Mouse (Mus musculus): ENCODE measurements around the gene Lamtor3. TPM values are rescaled to one million over a fixed set of nuclear protein-coding genes. Genes with fewer than 3 reads are reported as not detected.
"Not testable (repeated sequence)": the region's sequence is repeated elsewhere in the genome, so short reads cannot be mapped to it uniquely, and the experiment has no call there.

Lamtor3 gene
- polyA plus RNA-seq, 1 experiment: 52.1 TPM

DNA sequence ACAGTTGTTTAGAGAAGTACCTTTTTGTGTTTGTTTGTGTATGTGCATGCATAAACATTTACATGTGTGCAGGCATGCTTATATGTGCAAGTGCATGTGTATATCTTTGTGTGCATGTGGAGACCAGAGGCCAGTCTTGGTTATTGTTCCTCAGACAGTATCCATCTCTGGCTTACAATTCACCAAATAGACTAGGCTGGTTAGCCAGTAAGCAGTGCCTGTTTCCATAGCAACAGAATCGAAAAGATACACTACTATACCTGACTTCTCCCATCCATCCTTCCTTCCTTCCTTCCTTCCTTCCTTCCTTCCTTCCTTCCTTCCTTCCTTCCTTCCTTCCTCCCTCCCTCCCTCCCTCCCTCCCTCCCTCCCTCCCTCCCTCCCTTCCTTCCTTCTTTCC is 45.7 kb downstream of the Lamtor3 start:
- H3K27ac ChIP-seq (replicated peaks; ENCODE audit: low read depth, low read length); H3K4me1 ChIP-seq (ENCODE audit: control insufficient read depth, insufficient read depth, insufficient read length, low read length); H3K4me3 ChIP-seq (ENCODE audit: insufficient read depth, low read depth, low read length): not testable (repeated sequence)

DNA sequence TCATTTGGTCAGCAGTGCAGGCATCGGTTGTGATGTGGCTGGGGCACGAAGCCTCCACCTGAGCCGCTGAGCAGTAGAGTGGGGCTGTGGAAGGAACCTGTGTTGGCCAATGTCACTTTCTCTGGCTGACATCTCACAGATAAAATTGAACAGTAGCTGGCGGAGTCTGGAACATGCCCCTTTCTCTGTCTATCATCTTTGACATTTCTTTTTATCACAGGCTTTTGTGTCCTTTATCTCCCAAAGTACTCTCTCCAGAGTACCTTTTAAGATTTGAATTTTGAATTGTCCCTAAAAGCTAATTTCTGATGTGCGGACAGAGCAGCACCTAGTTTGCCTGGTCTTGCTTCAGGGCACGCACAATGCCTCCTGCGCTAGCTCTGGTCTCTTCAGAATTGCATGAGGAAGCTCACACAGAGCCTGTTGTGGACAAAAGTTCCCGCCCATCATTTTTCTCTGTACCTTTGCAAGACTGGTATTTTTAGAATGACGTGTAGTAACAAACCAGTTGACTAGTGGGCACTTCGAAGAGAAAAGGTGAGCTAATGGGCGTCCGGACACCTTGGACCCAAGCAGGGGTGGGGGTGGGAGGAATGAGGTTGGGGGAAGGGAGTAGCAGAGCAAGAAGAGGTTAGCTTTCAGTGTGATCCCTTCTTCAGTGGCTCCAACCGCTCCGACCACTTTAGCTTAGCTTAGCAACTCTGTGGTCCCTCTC is 50.0 kb downstream of the Lamtor3 start:
- Histone ChIP-seq H3K4me3 (ENCODE audit: insufficient read depth, low read depth, low read length) (no peak overlapping the region), H3K27ac (replicated peaks; ENCODE audit: low read depth, low read length) (no peak overlapping the region), H3K4me1 (ENCODE audit: control insufficient read depth, insufficient read depth, insufficient read length, low read length) (no peaks in the 10 kb centered on the region; the same call in 1 of the 2 replicates)

DNA sequence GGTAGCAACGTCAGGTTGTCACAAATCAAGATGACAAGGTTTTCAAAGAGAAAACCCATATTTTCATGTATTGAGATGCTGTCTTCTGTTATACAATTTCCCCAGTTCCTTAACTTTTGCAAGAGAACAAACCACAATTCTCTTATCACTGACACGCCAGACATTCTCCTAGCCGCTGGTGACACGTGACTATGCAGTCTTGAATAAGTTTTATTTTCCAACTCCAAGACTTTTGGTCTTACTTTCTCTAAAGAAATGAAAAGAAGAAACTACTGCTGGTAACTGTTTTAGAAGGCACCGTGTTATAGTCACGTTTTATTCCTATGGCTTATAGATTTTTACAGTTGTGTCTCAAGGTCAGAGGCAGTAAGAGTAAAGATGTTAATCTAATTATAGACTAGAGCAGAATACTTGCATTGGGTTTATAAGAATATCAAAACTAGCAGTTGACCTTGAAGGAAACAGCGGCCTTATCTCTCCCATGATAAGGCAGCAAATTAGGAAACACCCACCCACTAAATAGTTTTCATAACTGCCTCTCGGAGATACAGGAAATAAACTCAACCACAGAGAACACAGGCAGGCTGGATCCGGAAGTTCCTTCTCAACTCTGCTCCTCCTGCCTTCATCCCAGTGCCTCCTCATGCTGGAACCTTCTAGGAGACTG is 50.6 kb downstream of the Lamtor3 start:
- H3K27ac ChIP-seq (replicated peaks; ENCODE audit: low read depth, low read length): no peak overlapping the region
- H3K4me3 ChIP-seq (ENCODE audit: insufficient read depth, low read depth, low read length): no peak overlapping the region
- H3K4me1 ChIP-seq (ENCODE audit: control insufficient read depth, insufficient read depth, insufficient read length, low read length): no peaks in the 10 kb centered on the region; the same call in 1 of the 2 replicates

DNA sequence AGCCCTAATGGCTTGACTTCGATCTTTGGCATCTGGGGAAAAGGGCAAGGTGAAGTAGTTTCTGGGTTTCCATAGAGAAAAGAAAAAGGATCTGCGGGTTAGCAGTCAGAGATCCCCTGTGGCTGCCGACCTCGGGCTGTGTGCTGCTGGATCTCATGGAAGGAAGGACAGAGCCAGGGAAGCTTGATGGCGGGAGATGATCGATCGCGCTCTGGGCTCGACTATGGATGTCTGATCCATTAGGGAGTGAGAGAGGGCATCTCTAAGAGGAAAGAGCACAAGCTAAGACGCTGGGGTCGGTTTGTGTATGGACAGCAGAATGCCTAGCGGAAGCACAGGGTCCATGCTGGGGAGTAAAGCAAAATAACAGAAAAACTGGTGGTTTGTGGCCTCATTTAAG is 51.6 kb downstream of the Lamtor3 start:
- no peaks in the 10 kb centered on the region; the same call in 1 of the 2 replicates for H3K4me1 ChIP-seq (ENCODE audit: control insufficient read depth, insufficient read depth, insufficient read length, low read length)
- H3K27ac ChIP-seq (replicated peaks; ENCODE audit: low read depth, low read length): no peak overlapping the region
- no peak overlapping the region for H3K4me3 ChIP-seq (ENCODE audit: insufficient read depth, low read depth, low read length)

DNA sequence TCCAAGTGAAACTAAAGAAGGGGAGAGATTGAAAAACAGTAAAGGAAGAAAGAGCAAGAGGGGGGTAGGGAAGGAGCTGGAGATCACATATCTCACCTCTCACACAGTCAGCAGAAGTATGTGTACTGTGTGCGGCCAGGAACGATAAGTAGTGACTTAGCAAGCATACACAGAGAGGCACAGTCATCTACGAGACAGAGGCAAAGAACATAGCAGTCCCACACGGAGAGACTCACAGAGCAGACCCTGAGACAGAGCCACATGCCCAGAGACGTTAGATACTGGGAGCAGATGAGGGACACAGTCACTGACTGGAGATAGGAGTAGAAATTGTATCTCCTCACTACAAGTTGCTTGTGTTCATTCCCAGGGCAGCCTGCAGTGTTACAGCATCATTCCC is 53.9 kb downstream of the Lamtor3 start:
- H3K4me3 ChIP-seq (ENCODE audit: insufficient read depth, low read depth, low read length): no peak overlapping the region
- no peak overlapping the region; the same call in 1 of the 2 replicates for H3K27ac ChIP-seq (replicated peaks; ENCODE audit: low read depth, low read length)
- H3K4me1 ChIP-seq (ENCODE audit: control insufficient read depth, insufficient read depth, insufficient read length, low read length): no peaks in the 10 kb centered on the region; the same call in 1 of the 2 replicates

DNA sequence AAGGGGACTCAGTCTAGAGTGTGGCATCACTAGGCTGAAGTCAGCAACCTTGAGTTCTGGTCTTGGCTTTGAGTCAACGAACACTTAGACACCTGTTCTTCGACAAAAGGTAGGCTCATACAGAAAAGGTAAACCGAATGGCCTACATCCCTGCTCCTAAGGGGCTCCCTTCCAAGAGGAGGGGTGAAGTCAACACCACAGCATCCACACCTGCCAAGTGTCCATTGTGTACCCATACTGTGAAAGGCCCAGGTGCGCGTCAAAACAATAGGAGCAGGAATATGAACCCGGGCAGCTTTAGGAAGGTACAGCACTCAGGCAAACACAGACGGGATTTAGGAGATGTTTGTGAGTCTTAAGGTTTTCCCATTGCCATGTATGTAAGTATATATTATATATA is 54.7 kb downstream of the Lamtor3 start:
- Histone ChIP-seq H3K4me3 (ENCODE audit: insufficient read depth, low read depth, low read length) (no peak overlapping the region), H3K27ac (replicated peaks; ENCODE audit: low read depth, low read length) (no peak overlapping the region), H3K4me1 (ENCODE audit: control insufficient read depth, insufficient read depth, insufficient read length, low read length) (no peaks in the 10 kb centered on the region; the same call in 1 of the 2 replicates)

DNA sequence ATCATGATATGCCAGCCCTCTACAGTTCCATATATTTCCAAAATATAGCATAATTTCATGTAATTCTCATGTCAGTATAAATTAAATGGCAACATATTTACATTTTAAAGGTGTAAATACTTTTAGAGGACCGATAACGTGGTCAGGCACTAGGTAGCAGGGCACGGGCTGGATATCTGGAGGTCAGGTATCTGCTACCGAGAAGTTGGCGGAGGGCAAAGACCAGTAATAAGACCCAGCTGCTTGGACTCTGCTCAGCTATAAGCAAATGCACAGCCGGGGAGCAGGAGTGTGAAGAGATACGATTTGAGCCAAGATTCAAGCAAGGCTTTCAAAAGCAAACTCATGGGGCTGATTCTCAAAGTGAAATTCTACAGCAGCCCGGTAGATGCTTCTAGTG is 56.0 kb downstream of the Lamtor3 start:
- Histone ChIP-seq H3K4me3 (ENCODE audit: insufficient read depth, low read depth, low read length) (no peak overlapping the region), H3K4me1 (ENCODE audit: control insufficient read depth, insufficient read depth, insufficient read length, low read length) (no peaks in the 10 kb centered on the region; the same call in 1 of the 2 replicates), H3K27ac (replicated peaks; ENCODE audit: low read depth, low read length) (no peak overlapping the region)

DNA sequence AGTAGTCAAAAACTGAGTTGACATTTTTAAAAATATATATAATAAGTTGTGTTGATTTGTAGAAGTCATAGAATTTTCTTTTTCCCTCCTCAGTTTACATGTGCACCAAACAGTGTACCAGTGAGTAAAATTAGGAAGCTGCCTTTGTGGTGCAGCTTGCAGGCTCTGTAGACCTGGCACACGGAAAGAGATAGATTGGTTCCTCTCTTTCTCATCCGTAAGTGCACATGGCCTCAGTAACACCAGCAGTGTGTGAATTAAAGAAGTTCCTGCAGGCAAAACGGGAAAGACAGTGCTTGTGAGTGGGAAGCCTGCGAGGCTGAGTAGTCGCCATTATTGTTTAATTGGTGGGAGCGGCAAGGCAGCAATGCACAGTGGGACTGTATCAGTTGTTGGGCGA is 57.1 kb downstream of the Lamtor3 start:
- H3K4me1 ChIP-seq (ENCODE audit: control insufficient read depth, insufficient read depth, insufficient read length, low read length): no peaks in the 10 kb centered on the region; the same call in 1 of the 2 replicates

DNA sequence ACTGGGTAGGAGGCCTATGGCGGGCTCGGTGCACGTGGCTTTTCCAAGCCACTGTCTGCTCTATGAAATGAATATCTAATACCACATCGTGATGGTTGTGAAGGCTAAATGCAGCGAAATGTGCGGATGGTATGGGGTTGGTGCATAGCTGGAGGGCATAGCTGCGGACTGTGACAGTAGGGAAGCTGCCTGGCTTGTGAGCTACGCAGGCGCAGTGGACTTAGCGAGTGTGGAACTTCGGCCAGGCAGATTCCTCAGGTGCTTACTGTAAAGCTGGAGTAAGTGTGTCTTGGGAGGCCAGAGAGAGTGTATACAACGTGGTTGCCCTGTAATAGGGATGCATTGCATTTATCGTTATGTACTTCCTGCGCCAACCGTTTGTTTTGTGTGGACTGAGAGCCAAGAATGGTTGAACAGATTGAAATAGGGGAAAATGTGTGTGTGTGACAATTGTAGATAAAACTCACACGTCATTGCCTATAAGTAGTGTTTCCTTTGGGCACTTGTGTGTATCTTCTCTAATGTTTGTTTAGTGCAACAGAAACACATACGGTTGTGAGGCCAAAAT is 57.6 kb downstream of the Lamtor3 start:
- no peak overlapping the region for H3K4me3 ChIP-seq (ENCODE audit: insufficient read depth, low read depth, low read length)
- no peak overlapping the region for H3K27ac ChIP-seq (replicated peaks; ENCODE audit: low read depth, low read length)

More for the DNA sequence above, 57.1 kb downstream of the Lamtor3 start:
- H3K4me3 ChIP-seq (ENCODE audit: insufficient read depth, low read depth, low read length): no peak overlapping the region
- H3K27ac ChIP-seq (replicated peaks; ENCODE audit: low read depth, low read length): no peak overlapping the region

DNA sequence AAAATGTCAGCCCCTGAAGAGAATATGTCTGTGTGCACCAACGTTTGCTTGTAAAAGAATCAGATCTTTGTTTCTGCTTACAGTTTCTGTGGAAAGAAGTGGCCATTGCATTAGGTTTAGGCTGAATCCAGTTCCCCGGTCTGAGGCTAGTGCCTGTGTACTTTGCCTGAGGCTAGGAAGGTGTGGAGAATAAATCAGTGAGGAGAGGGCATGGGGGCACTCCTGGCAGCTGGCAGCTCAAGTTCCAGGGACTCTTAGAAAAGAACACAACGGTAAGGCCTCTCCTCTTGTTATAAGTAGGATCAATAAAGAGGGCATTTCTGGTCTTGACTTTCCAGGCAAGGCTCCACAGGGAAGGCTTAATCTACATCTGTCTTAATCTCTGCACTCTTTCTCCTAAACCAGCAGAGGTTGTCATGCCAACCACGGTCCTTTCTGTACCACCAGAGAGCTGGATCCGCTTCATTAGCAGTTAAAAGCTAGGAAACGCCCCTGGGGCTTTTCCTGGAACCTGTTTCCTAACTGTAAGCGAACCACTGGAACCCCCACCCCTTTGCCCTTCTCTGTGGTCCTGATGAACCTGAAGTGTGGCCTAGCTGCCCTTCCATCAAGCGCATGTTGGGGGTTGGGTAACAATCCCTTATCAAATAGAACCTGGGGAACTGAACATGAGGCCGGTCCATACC is 58.8 kb downstream of the Lamtor3 start:
- Histone ChIP-seq H3K4me3 (ENCODE audit: insufficient read depth, low read depth, low read length) (no peak overlapping the region), H3K4me1 (ENCODE audit: control insufficient read depth, insufficient read depth, insufficient read length, low read length) (no peaks in the 10 kb centered on the region; the same call in 1 of the 2 replicates), H3K27ac (replicated peaks; ENCODE audit: low read depth, low read length) (no peak overlapping the region)

More for the DNA sequence above, 57.6 kb downstream of the Lamtor3 start:
- H3K4me1 ChIP-seq (ENCODE audit: control insufficient read depth, insufficient read depth, insufficient read length, low read length): no peaks in the 10 kb centered on the region; the same call in 1 of the 2 replicates

DNA sequence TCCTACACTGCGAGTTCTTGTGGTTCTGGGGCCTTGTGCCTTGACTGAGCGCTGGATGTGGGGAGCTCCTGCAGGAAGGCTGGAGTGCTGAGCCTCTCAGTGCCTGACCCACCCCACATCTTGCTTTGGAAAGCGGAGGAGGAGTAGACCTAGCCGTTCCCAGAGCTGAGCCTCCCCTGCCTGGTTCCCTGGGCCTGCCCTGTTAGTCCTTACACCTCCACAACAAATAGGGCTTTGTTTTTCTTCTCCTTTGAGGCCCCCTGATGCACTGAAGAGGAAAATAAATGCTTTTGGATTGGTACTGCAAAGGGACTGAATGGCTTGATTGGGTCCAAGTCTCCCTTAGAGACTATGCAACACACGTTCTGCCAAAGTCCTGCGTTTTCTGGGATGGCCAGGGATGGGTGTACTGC is 59.3 kb downstream of the Lamtor3 start:
- Histone ChIP-seq H3K4me1 (ENCODE audit: control insufficient read depth, insufficient read depth, insufficient read length, low read length) (no peaks in the 10 kb centered on the region), H3K4me3 (ENCODE audit: insufficient read depth, low read depth, low read length) (no peak overlapping the region), H3K27ac (replicated peaks; ENCODE audit: low read depth, low read length) (no peak overlapping the region)

DNA sequence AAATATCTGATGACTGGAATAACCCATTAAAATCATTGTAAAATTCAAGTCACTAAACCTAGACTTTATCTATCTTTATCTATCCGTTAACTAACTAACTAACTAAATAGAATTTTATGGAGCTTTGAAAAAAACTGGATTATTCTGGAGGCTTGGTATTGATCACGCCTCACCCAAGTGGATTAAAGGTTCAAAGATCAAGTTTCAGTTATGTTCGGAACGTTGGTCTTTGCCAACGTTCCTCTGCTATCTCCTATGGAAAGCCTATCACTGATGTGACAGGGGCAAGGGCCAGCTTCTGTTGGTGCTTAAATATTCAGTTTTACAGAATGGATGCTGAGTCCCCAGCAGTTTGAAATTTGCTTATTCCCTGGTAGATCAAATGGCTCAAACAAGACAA is 59.9 kb downstream of the Lamtor3 start:
- H3K27ac ChIP-seq (replicated peaks; ENCODE audit: low read depth, low read length): no peak overlapping the region
- no peaks in the 10 kb centered on the region for H3K4me1 ChIP-seq (ENCODE audit: control insufficient read depth, insufficient read depth, insufficient read length, low read length)
- H3K4me3 ChIP-seq (ENCODE audit: insufficient read depth, low read depth, low read length): no peak overlapping the region
